Mouse (Mus musculus): Measurements from ENCODE around the gene Scamp3.

DNA sequence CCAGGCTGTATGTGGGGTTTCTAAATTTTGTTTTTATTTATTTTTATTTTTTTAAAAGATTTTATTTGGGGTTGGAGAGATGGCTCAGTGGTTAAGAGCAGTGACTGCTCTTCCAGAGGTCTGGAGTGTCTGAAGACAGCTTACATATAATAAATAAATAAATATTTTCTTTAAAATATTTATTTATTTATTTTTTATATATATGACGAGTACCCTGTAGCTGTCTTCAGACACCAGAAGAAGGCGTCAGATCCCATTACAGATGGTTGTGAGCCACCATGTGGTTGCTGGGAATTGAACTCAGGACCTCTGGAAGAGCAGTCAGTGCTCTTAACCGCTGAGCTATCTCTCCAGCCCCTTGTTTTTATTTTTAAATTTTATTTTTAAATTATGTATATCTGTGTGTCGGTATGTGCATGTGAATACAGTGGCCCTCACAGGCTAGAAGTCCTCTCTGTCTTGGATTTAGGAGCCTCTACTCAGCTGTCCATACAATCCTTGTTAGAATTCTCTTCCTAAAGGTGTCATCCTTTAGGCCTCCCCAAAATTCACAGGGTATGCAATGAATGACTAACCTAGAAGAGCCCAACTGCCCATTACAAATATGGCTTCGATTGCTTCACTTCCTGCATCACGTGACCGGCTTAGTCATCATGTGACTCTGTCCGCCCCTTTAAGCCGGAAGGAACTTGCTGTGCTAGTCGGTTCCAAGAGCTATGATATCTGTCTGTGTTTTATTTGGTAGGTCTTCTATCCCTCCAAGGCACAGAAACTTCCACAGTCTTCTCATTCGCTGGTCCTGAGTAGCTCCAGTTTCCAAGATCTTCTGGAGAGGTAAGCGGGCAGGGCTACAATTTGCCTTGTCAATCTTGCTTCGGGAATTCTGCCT lies 25.2 kb downstream of the Scamp3 start, which contains the start of gene Gba:
- TF ChIP-seq POLR2A (IDR thresholded peaks at IDR 0.05; ENCODE audit: low read depth, low read length) (no peak), CTCF (IDR thresholded peaks at IDR 0.05; ENCODE audit: extremely low read depth, insufficient read length, insufficient replicate concordance, low read depth, low read length) (no peak)
